In genomic region chr4:44756134-44756951, GRCm38 (mm10) we compare ENCODE assay signal across 8 mouse cellular contexts. TPM values are rescaled to one million over a fixed set of nuclear protein-coding genes. Genes with fewer than 3 reads are reported as not detected.
A peak's percentile ranks its signal among the peaks of the same experiment; 100 is the strongest.
DNase-seq lines count a peak whose midpoint lies in the region; ATAC-seq and TF ChIP-seq lines count a peak whose summit lies in the region.

No protein-coding gene starts in this region.

- peak; percentile 98 for DNase-seq in A20 (ENCODE audit: low read depth, low spot score)
- peak; percentile 94 for DNase-seq in heart, adult 9 months (ENCODE audit: low spot score in 2 of 2)
- peak; percentile 91 to 93 for DNase-seq in monocyte, adult 2 months (ENCODE audit: low read depth in 1 of 2, low spot score in 2 of 2)
- DNase-seq in spleen, postnatal 36 days (ENCODE audit: low spot score in 2 of 2) = peak; percentile 96

- ATAC-seq in kidney, embryonic 14.5 days (ENCODE audit: low FRiP score, low TSS enrichment) = peak; percentile 97
- peak; percentile 97 for ATAC-seq in limb, embryonic 15.5 days (ENCODE audit: insufficient number of reproducible peaks, low FRiP score, low TSS enrichment, low read depth)

- no peak for TF ChIP-seq CTCF in bone marrow macrophage, adult 2 months (IDR thresholded peaks at IDR 0.05; ENCODE audit: low read depth, low read length)
- TF ChIP-seq CTCF in embryonic fibroblast, embryonic 13.5 days (IDR thresholded peaks at IDR 0.05; ENCODE audit: borderline replicate concordance, insufficient read depth, low read length) = no peak

- H3K9ac ChIP-seq in kidney, embryonic 14.5 days (ENCODE audit: low read depth, low read length) = peak overlapping the region; percentile 92
- H3K9ac ChIP-seq in limb, embryonic 15.5 days = peak overlapping the region; percentile 93

- H3K4me1 ChIP-seq in bone marrow macrophage, adult 2 months (ENCODE audit: control insufficient read depth, insufficient read depth, low read length) = peaks cover 2% of the 10 kb centered on the region
- H3K4me1 ChIP-seq in embryonic fibroblast, embryonic 13.5 days (ENCODE audit: control insufficient read depth, insufficient read depth, low read length) = no peaks in the 10 kb centered on the region
- peaks cover 3% of the 10 kb centered on the region; the same call in 1 of the 2 replicates for H3K4me1 ChIP-seq in kidney, embryonic 14.5 days (ENCODE audit: control insufficient read depth, insufficient read depth, low read length)
- peaks cover 9% of the 10 kb centered on the region; the same call in 1 of the 2 replicates for H3K4me1 ChIP-seq in limb, embryonic 15.5 days

- no peaks in the 10 kb centered on the region for H3K36me3 ChIP-seq in kidney, embryonic 14.5 days (ENCODE audit: control insufficient read depth, insufficient read depth, low read length)
- H3K36me3 ChIP-seq in limb, embryonic 15.5 days = no peaks in the 10 kb centered on the region

- whole genome bisulfite sequencing in kidney, embryonic 14.5 days = under 1% methylated on average over 60 of the region's 60 CpGs
- WGBS in limb, embryonic 15.5 days = under 1% methylated on average over 60 of the region's 60 CpGs

- H3K27ac ChIP-seq in bone marrow macrophage, adult 2 months (ENCODE audit: insufficient read depth, low read depth, low read length) = peak overlapping the region; percentile 69
- peak overlapping the region; percentile 41 for H3K27ac ChIP-seq in embryonic fibroblast, embryonic 13.5 days (ENCODE audit: insufficient read depth, low read length)
- peak overlapping the region; percentile 94 for H3K27ac ChIP-seq in kidney, embryonic 14.5 days (ENCODE audit: low read depth, low read length)
- H3K27ac ChIP-seq in limb, embryonic 15.5 days = peak overlapping the region; percentile 93

- H3K4me2 ChIP-seq in kidney, embryonic 14.5 days (replicated peaks; ENCODE audit: low read depth, low read length) = peak overlapping the region; percentile 73
- peak overlapping the region; percentile 69 for H3K4me2 ChIP-seq in limb, embryonic 15.5 days

- H3K9me3 ChIP-seq in kidney, embryonic 14.5 days (ENCODE audit: control insufficient read depth, low read length) = no peaks in the 10 kb centered on the region
- H3K9me3 ChIP-seq in limb, embryonic 15.5 days = no peaks in the 10 kb centered on the region

- no peaks in the 10 kb centered on the region for H3K27me3 ChIP-seq in kidney, embryonic 14.5 days (ENCODE audit: control insufficient read depth, insufficient read depth, low read length)
- H3K27me3 ChIP-seq in limb, embryonic 15.5 days = no peaks in the 10 kb centered on the region

- H3K4me3 ChIP-seq in bone marrow macrophage, adult 2 months (ENCODE audit: insufficient read depth, low read length) = peak overlapping the region; percentile 72
- H3K4me3 ChIP-seq in embryonic fibroblast, embryonic 13.5 days (ENCODE audit: insufficient read depth, low read length) = peak overlapping the region; percentile 70
- H3K4me3 ChIP-seq in kidney, embryonic 14.5 days (ENCODE audit: low read length) = peak overlapping the region; percentile 96
- H3K4me3 ChIP-seq in limb, embryonic 15.5 days = peak overlapping the region; percentile 99

- TF ChIP-seq POLR2A in bone marrow macrophage, adult 2 months (IDR thresholded peaks at IDR 0.05; ENCODE audit: borderline replicate concordance, low read depth, low read length) = no peak
- TF ChIP-seq POLR2A in embryonic fibroblast, embryonic 13.5 days (IDR thresholded peaks at IDR 0.05; ENCODE audit: low read depth, low read length) = peak; percentile 93

RNA-seq across cellular contexts. Expression of gene Zcchc7, which starts 0.7 kb away (rescaled TPM):
- 35.6 and 48.9 TPM in 2 replicates for polyA plus RNA-seq in bone marrow macrophage, adult 2 months (2012; ENCODE audit: insufficient read depth, insufficient read length, missing spikeins)
- 43.4 and 45.0 TPM in 2 replicates for polyA plus RNA-seq in embryonic fibroblast, embryonic 13.5 days (2011; ENCODE audit: insufficient read length, low read depth, missing spikeins)
- 35.0 and 37.9 TPM in 2 replicates for polyA plus RNA-seq in kidney, embryonic 14.5 days (2014; fragmentation: Nextera tagmentation; extraction: Ambion mirVana)
- 42.8 and 47.6 TPM in 2 replicates for polyA plus RNA-seq in limb, embryonic 15.5 days (2015; fragmentation: Nextera tagmentation; extraction: Ambion mirVana)

RNA-seq across cellular contexts. Expression of gene Pax5, which starts 46.1 kb away (rescaled TPM):
- not detected in 2 replicates for polyA plus RNA-seq in bone marrow macrophage, adult 2 months (2012; ENCODE audit: insufficient read depth, insufficient read length, missing spikeins)
- polyA plus RNA-seq in embryonic fibroblast, embryonic 13.5 days (2011; ENCODE audit: insufficient read length, low read depth, missing spikeins) = not detected in 2 replicates
- polyA plus RNA-seq in kidney, embryonic 14.5 days (2014; fragmentation: Nextera tagmentation; extraction: Ambion mirVana) = 0.11 and 0.14 TPM in 2 replicates
- polyA plus RNA-seq in limb, embryonic 15.5 days (2015; fragmentation: Nextera tagmentation; extraction: Ambion mirVana) = 0.18 TPM in 1 of 2 replicates, not detected in the other

Comparison
In these comparisons a context has a peak if more than half of its experiments do, and no peak if none do; other contexts are left out.
1. Peak in every context shown above with its lines: DNase-seq, ATAC-seq, H3K4me3 ChIP-seq and H3K27ac ChIP-seq.
2. H3K27ac ChIP-seq: peak in every context shown above with its lines; median percentile 94 in kidney, embryonic 14.5 days; 93 in limb, embryonic 15.5 days; 69 in bone marrow macrophage, adult 2 months; 41 in embryonic fibroblast, embryonic 13.5 days.